Mouse (Mus musculus) bone marrow, adult 2 months (tissue): ENCODE results near the gene Lat2.

Experiments used
- CTCF ChIP-seq: fragments of 200-500 bp; IDR thresholded peaks from 2 replicates; pipeline ENCODE4 v1.5.1; 2011; ENCODE audit warnings: low read length, control low read depth; ENCODE audit not compliant: control insufficient read depth, insufficient read depth
- POLR2A ChIP-seq: fragments of 200-500 bp; IDR thresholded peaks from 2 replicates; pipeline ENCODE4 v1.6.1; 2011; ENCODE audit warnings: low read depth, mild to moderate bottlenecking, control low read depth, low read length, borderline replicate concordance; ENCODE audit not compliant: control insufficient read depth

- no peak for TF ChIP-seq CTCF
- TF ChIP-seq POLR2A = no peak
These were observed 64.0 kb downstream of the Lat2 start for GRCm38 (mm10) chr5:134550836-134551232.
